Mouse (Mus musculus): ENCODE measurements at regions not wholly inside any gene's neighbourhood (a gene's known extent, or its start where the extent isn't known, plus 50 kb on each side); places are given as distances from the start of the nearest gene placed in this dataset.

DNA sequence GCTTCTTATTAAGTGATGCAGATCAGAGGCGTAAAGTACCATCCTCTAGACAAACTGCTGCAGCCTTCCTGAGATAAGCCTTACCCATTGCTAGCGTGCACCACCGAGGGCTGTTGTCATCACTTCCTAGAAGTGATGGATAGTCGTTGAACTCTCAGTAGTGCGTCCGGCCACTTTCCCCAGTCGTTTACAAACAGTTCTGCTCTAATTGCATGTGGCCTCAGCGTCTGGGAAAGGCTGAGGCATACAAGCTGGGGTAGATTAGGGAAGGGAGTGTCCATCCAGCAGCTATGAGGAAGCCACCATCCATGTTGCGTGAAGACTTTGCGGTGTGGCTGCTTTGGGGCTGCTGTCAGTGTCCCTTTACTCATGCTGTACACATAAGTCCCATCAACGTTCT lies 60.7 kb upstream of the Akap6 start:
- no peak overlapping the region for H3K27ac ChIP-seq (ENCODE audit: low read depth, low read length)
- no peaks in the 10 kb centered on the region for H3K4me1 ChIP-seq (replicated peaks; ENCODE audit: control insufficient read depth, insufficient read depth, low read length)
- 55% methylated on average over 11 of the region's 11 CpGs for WGBS
- H3K9me3 ChIP-seq (ENCODE audit: control insufficient read depth, low read length), result no peaks in the 10 kb centered on the region
- no peak overlapping the region for H3K9ac ChIP-seq (ENCODE audit: low read depth, low read length)
- H3K4me2 ChIP-seq (replicated peaks; ENCODE audit: low read depth, low read length), result no peak overlapping the region
- DNase-seq (ENCODE audit: low spot score) (no peak), ATAC-seq (ENCODE audit: low FRiP score) (no peak)
- H3K27me3 ChIP-seq (ENCODE audit: control insufficient read depth, insufficient read depth, low read length), result no peaks in the 10 kb centered on the region
- H3K4me3 ChIP-seq (ENCODE audit: low read depth, low read length), result no peak overlapping the region
- no peaks in the 10 kb centered on the region for H3K36me3 ChIP-seq (ENCODE audit: control insufficient read depth, insufficient read depth, low read length)

GRCm38 (mm10) chr12:52644059-52644458 lies 55.1 kb upstream of the Akap6 start:
- Histone ChIP-seq H3K4me2 (replicated peaks; ENCODE audit: low read depth, low read length) (no peak overlapping the region), H3K27me3 (ENCODE audit: control insufficient read depth, insufficient read depth, low read length) (no peaks in the 10 kb centered on the region), H3K4me1 (replicated peaks; ENCODE audit: control insufficient read depth, insufficient read depth, low read length) (no peaks in the 10 kb centered on the region), H3K27ac (ENCODE audit: low read depth, low read length) (no peak overlapping the region), H3K9me3 (ENCODE audit: control insufficient read depth, low read length) (no peaks in the 10 kb centered on the region), H3K36me3 (ENCODE audit: control insufficient read depth, insufficient read depth, low read length) (no peaks in the 10 kb centered on the region), H3K4me3 (ENCODE audit: low read depth, low read length) (no peak overlapping the region), H3K9ac (ENCODE audit: low read depth, low read length) (no peak overlapping the region)
- WGBS, result 76% methylated on average over 5 of the region's 5 CpGs
- ATAC-seq (ENCODE audit: low FRiP score), result no peak
- DNase-seq (ENCODE audit: low spot score), result no peak

Measured in hindbrain, embryonic 11.5 days (tissue).